Mouse (Mus musculus): ENCODE results near the gene Aurkc. TPM values are rescaled to one million over a fixed set of nuclear protein-coding genes. Genes with fewer than 3 reads are reported as not detected.
"Not testable (repeated sequence)": the region's sequence is repeated elsewhere in the genome, so short reads cannot be mapped to it uniquely, and the experiment has no call there.

The Aurkc gene
- polyA plus RNA-seq, 1 experiment from 2014 or later: not detected

DNA sequence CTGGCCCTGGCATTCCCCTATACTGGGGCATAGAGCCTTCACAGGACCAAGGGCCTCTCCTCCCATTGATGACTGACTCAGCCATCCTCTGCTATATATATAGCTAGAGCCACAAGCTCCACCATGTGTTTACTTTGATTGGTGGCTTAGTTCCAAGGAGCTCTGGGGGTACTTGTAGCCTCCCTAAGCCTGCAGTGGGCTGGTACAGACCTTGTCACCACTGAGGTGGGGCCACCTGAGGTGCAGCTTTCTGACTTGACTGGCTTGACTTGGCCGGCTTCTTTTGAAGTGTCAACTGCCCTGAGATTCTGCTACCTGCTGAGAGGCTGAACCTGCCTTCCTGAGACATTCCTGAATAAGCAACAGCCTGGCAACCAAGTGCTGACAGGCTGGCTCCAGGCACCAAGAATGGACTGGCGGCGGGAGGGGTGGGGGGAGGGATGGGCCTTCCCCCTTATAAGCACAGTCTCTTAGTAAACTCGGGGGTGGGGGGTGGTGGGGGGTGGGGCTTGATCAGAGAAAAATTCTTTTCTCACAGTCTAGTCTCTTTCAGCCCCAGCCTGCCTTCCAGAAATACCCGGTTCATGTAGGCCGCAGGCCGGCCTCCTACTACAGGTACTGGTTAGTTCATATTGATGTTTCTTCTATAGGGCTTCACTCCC lies 54.7 kb downstream of the Aurkc start:
- not testable (repeated sequence) for H3K4me3 ChIP-seq (ENCODE audit: low read depth, low read length)
- peak; percentile 53 for DNase-seq (ENCODE audit: low spot score)

More for the DNA sequence above, 54.7 kb downstream of the Aurkc start:
- H3K9ac ChIP-seq (ENCODE audit: low read length); H3K36me3 ChIP-seq (ENCODE audit: control insufficient read depth, insufficient read depth, low read length); H3K27me3 ChIP-seq (ENCODE audit: control insufficient read depth, insufficient read depth, low read length); H3K4me2 ChIP-seq (ENCODE audit: low read depth, low read length, severe bottlenecking); H3K27ac ChIP-seq (ENCODE audit: low read depth, low read length); ATAC-seq (replicated peaks; ENCODE audit: low FRiP score); H3K4me1 ChIP-seq (replicated peaks; ENCODE audit: control insufficient read depth, insufficient read depth, low read length); H3K9me3 ChIP-seq (ENCODE audit: control insufficient read depth, low read length): not testable (repeated sequence)
- 47% methylated on average over 7 of the region's 7 CpGs for WGBS

Other genes starting within 250 kb of the Aurkc start
- gene Zfp954, start 126.2 kb downstream of the Aurkc start, polyA plus RNA-seq (2014; fragmentation: Nextera tagmentation; extraction: Ambion mirVana): 14.5 and 17.9 TPM in 2 replicates
- gene Zfp773, start 141.5 kb downstream of the Aurkc start, polyA plus RNA-seq (2014; fragmentation: Nextera tagmentation; extraction: Ambion mirVana): 6.2 and 8.1 TPM in 2 replicates
- 2.5 and 3.5 TPM in 2 replicates for gene Zfp418, start 176.0 kb downstream of the Aurkc start, polyA plus RNA-seq (2014; fragmentation: Nextera tagmentation; extraction: Ambion mirVana)
- 10.8 and 11.3 TPM in 2 replicates for gene Zfp772, start 214.7 kb downstream of the Aurkc start, polyA plus RNA-seq (2014; fragmentation: Nextera tagmentation; extraction: Ambion mirVana)